Mouse (Mus musculus): ENCODE data around the gene Col4a4.

- no peak for TF ChIP-seq CTCF (IDR thresholded peaks at IDR 0.05; ENCODE audit: extremely low read depth, insufficient read length, insufficient replicate concordance, low read depth, low read length)
- TF ChIP-seq POLR2A (IDR thresholded peaks at IDR 0.05; ENCODE audit: low read depth, low read length) = no peak
Observed at GRCm38 (mm10) chr1:82446049-82446448, 140.6 kb downstream of the Col4a4 start.

All from small intestine, adult 2 months (tissue).